Mouse (Mus musculus): ENCODE results near the gene Myo1f. TPM values are rescaled to one million over a fixed set of nuclear protein-coding genes. Genes with fewer than 3 reads are reported as not detected.

Gene Myo1f
- polyA plus RNA-seq, 1 experiment = 5.1 TPM

DNA sequence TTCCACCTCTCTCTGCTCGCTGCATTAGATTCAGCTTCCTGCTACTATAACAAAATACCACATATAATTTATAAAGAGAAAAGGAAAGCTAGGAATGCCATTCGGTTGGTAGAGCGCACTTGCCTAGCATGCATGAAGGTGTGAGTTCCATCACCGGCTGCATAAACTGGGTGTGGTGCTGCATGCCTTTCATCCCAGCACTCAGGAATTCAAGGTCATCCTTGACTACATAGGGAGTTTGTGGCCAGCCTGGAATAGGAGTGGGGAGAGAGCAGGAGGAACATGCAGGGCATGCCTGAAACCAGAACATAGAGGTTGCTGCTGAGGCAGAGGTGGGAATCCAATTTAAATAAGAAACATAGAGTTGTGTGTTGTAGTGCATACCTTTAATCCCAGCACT is 28.6 kb downstream of the Myo1f start:
- TF ChIP-seq POLR2A (IDR thresholded peaks at IDR 0.05; ENCODE audit: low read depth, low read length) (no peak), CTCF (IDR thresholded peaks at IDR 0.05; ENCODE audit: extremely low read depth, insufficient read length, insufficient replicate concordance, low read depth, low read length) (no peak)

GRCm38 (mm10) chr17:33586011-33586410 is 30.5 kb downstream of the Myo1f start:
- WGBS = 71% methylated on average over 17 of the region's 17 CpGs
- Histone ChIP-seq H3K27me3 (ENCODE audit: control insufficient read depth, insufficient read depth, low read length) (no peaks in the 10 kb centered on the region), H3K27ac (ENCODE audit: insufficient read depth, low read depth, low read length) (no peak overlapping the region), H3K36me3 (ENCODE audit: control insufficient read depth, insufficient read depth, low read length) (no peaks in the 10 kb centered on the region), H3K4me1 (ENCODE audit: control insufficient read depth, insufficient read depth, insufficient read length, low read length) (no peaks in the 10 kb centered on the region), H3K4me3 (ENCODE audit: low read depth, low read length) (no peak overlapping the region)
- no peak for TF ChIP-seq CTCF (IDR thresholded peaks at IDR 0.05; ENCODE audit: extremely low read depth, insufficient read length, insufficient replicate concordance, low read depth, low read length)
- TF ChIP-seq POLR2A (IDR thresholded peaks at IDR 0.05; ENCODE audit: low read depth, low read length) = no peak

More for the DNA sequence above, 28.6 kb downstream of the Myo1f start:
- Histone ChIP-seq H3K4me1 (ENCODE audit: control insufficient read depth, insufficient read depth, insufficient read length, low read length) (no peaks in the 10 kb centered on the region), H3K4me3 (ENCODE audit: low read depth, low read length) (no peak overlapping the region), H3K27ac (ENCODE audit: insufficient read depth, low read depth, low read length) (no peak overlapping the region), H3K36me3 (ENCODE audit: control insufficient read depth, insufficient read depth, low read length) (no peaks in the 10 kb centered on the region), H3K27me3 (ENCODE audit: control insufficient read depth, insufficient read depth, low read length) (no peaks in the 10 kb centered on the region)
- WGBS = 66% methylated on average over 4 of the region's 4 CpGs

DNA sequence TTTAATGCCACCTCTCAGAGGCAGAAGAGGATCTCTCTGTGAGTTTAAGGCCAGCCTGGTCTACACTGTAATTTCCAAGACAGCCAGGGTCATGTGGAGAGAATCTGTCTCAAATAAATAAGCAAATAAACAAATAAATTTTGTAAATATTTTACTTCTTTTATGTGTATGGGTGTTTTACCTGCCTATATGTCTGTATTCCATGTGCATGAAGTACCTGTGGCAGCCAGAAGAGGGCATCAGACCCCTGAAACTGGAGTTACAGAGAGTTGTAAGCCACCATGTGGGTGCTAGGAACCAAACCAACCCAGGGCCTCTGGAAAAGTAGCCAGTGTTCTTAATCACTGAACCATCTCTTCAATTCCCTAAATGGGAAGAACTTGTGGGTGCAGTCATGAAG is 41.8 kb downstream of the Myo1f start:
- Histone ChIP-seq H3K36me3 (ENCODE audit: control insufficient read depth, insufficient read depth, low read length) (no peaks in the 10 kb centered on the region), H3K27ac (ENCODE audit: insufficient read depth, low read depth, low read length) (no peak overlapping the region), H3K27me3 (ENCODE audit: control insufficient read depth, insufficient read depth, low read length) (no peaks in the 10 kb centered on the region), H3K4me1 (ENCODE audit: control insufficient read depth, insufficient read depth, insufficient read length, low read length) (no peaks in the 10 kb centered on the region), H3K4me3 (ENCODE audit: low read depth, low read length) (no peak overlapping the region)
- TF ChIP-seq CTCF (IDR thresholded peaks at IDR 0.05; ENCODE audit: extremely low read depth, insufficient read length, insufficient replicate concordance, low read depth, low read length) (no peak), POLR2A (IDR thresholded peaks at IDR 0.05; ENCODE audit: low read depth, low read length) (no peak)

DNA sequence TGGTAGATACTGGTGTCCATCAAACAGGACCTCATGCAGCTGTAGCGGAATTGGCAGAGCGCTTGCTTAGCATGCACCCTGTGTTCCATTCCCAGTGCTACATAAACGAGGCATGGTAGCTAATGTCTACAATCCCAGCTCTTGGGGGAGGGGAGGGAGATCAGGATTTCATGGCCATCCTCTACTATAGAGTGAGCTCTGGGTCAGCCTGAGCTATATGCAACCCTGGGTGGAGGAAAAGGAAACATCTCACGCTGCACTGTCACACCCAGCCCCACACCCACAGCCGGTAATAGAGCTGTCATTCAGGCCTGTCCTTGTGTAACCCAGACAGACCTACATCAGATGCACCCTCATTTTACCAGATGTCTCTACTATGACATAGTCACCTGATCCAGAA is 43.0 kb downstream of the Myo1f start:
- no peaks in the 10 kb centered on the region for H3K27me3 ChIP-seq (ENCODE audit: control insufficient read depth, insufficient read depth, low read length)
- TF ChIP-seq POLR2A (IDR thresholded peaks at IDR 0.05; ENCODE audit: low read depth, low read length) (no peak), CTCF (IDR thresholded peaks at IDR 0.05; ENCODE audit: extremely low read depth, insufficient read length, insufficient replicate concordance, low read depth, low read length) (no peak)
- no peaks in the 10 kb centered on the region for H3K4me1 ChIP-seq (ENCODE audit: control insufficient read depth, insufficient read depth, insufficient read length, low read length)
- H3K27ac ChIP-seq (ENCODE audit: insufficient read depth, low read depth, low read length) = no peak overlapping the region
- H3K36me3 ChIP-seq (ENCODE audit: control insufficient read depth, insufficient read depth, low read length) = no peaks in the 10 kb centered on the region
- WGBS = 81% methylated on average over 5 of the region's 5 CpGs
- H3K4me3 ChIP-seq (ENCODE audit: low read depth, low read length) = no peak overlapping the region

- Histone ChIP-seq H3K27me3 (ENCODE audit: control insufficient read depth, insufficient read depth, low read length) (no peaks in the 10 kb centered on the region), H3K4me3 (ENCODE audit: low read depth, low read length) (no peak overlapping the region), H3K36me3 (ENCODE audit: control insufficient read depth, insufficient read depth, low read length) (no peaks in the 10 kb centered on the region), H3K27ac (ENCODE audit: insufficient read depth, low read depth, low read length) (no peak overlapping the region), H3K4me1 (ENCODE audit: control insufficient read depth, insufficient read depth, insufficient read length, low read length) (no peaks in the 10 kb centered on the region)
- TF ChIP-seq POLR2A (IDR thresholded peaks at IDR 0.05; ENCODE audit: low read depth, low read length) = no peak
- no peak for TF ChIP-seq CTCF (IDR thresholded peaks at IDR 0.05; ENCODE audit: extremely low read depth, insufficient read length, insufficient replicate concordance, low read depth, low read length)
- WGBS = 83% methylated on average over 8 of the region's 8 CpGs
Measured at GRCm38 (mm10) chr17:33599836-33600475, 44.4 kb downstream of the Myo1f start.

DNA sequence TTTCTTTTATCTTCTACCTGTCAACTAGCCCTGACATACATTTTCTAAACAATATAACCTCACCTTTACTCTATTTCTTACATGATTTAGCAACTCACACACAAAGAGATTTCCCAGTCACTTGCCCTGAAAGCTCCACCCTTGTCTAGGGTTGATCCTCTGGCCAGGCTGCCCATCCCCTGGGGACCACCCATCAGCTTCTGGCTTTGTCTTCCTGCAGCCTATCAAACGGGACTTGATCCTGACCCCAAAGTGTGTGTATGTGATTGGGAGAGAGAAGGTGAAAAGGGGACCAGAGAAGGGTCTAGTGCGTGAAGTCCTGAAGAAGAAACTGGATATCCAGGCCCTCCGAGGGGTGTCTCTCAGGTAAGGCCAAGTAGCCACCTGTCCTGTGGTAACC is 45.3 kb downstream of the Myo1f start:
- 76% methylated on average over 3 of the region's 3 CpGs for WGBS
- Histone ChIP-seq H3K4me1 (ENCODE audit: control insufficient read depth, insufficient read depth, insufficient read length, low read length) (no peaks in the 10 kb centered on the region), H3K27ac (ENCODE audit: insufficient read depth, low read depth, low read length) (no peak overlapping the region), H3K36me3 (ENCODE audit: control insufficient read depth, insufficient read depth, low read length) (no peaks in the 10 kb centered on the region), H3K4me3 (ENCODE audit: low read depth, low read length) (no peak overlapping the region), H3K27me3 (ENCODE audit: control insufficient read depth, insufficient read depth, low read length) (no peaks in the 10 kb centered on the region)
- TF ChIP-seq CTCF (IDR thresholded peaks at IDR 0.05; ENCODE audit: extremely low read depth, insufficient read length, insufficient replicate concordance, low read depth, low read length) (no peak), POLR2A (IDR thresholded peaks at IDR 0.05; ENCODE audit: low read depth, low read length) (no peak)

DNA sequence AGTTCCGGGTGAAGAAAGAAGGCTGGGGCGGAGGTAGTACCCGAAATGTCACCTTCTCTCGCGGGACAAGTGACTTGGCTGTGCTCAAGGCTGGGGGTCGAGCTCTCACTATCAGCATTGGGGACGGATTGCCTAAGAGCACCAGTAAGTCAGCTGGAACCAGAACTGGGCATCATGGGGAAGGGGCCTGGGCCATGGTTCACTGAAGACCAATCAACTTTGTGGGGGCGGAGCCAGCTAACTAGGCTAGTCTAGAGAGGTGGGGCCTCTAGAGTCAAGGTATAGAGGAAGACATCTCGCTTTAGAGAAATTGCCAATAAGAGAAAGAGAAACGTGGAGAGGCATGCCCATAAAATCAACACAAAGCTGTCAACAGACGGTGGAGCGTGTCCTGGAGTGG is 46.4 kb downstream of the Myo1f start:
- no peak overlapping the region for H3K4me3 ChIP-seq (ENCODE audit: low read depth, low read length)
- TF ChIP-seq CTCF (IDR thresholded peaks at IDR 0.05; ENCODE audit: extremely low read depth, insufficient read length, insufficient replicate concordance, low read depth, low read length) = no peak
- TF ChIP-seq POLR2A (IDR thresholded peaks at IDR 0.05; ENCODE audit: low read depth, low read length) = no peak
- H3K27ac ChIP-seq (ENCODE audit: insufficient read depth, low read depth, low read length) = no peak overlapping the region
- H3K27me3 ChIP-seq (ENCODE audit: control insufficient read depth, insufficient read depth, low read length) = no peaks in the 10 kb centered on the region
- 79% methylated on average over 12 of the region's 12 CpGs for WGBS
- no peaks in the 10 kb centered on the region for H3K36me3 ChIP-seq (ENCODE audit: control insufficient read depth, insufficient read depth, low read length)
- H3K4me1 ChIP-seq (ENCODE audit: control insufficient read depth, insufficient read depth, insufficient read length, low read length) = no peaks in the 10 kb centered on the region
